Mouse (Mus musculus) heart, postnatal 0 days (tissue): ENCODE results near the gene Tmem156. TPM values are rescaled to one million over a fixed set of nuclear protein-coding genes. Genes with fewer than 3 reads are reported as not detected.
"Not testable (repeated sequence)": the region's sequence is repeated elsewhere in the genome, so short reads cannot be mapped to it uniquely, and the experiment has no call there.

Experiments
- ATAC-seq: fragments of 200-750 bp; cut with Nextera tagmentation; 2 replicates; pipeline ENCODE4 v1.8.0; 2017; ENCODE audit warnings: low read depth, moderate number of reproducible peaks, moderate library complexity; ENCODE audit not compliant: insufficient read depth
- DNase-seq: peaks from one replicate; pipeline ENCODE4 v3.0.0-alpha.2; 2016; ENCODE audit warnings: low spot score
- H3K27ac ChIP-seq: fragments of 300-500 bp; sonication (generic); 2 replicates; pipeline ENCODE4 v1.5.1; 2014; ENCODE audit warnings: low read depth, mild to moderate bottlenecking
- H3K27me3 ChIP-seq: fragments of 300-500 bp; sonication (generic); 2 replicates; pipeline ENCODE4 v1.6.1; 2014; ENCODE audit warnings: low read length, mixed read lengths; ENCODE audit not compliant: control insufficient read depth, insufficient read depth
- H3K36me3 ChIP-seq: fragments of 300-500 bp; sonication (generic); replicated peaks from 2 replicates; pipeline ENCODE4 v1.6.1; 2014; ENCODE audit warnings: low read length, mixed read lengths; ENCODE audit not compliant: control insufficient read depth, insufficient read depth
- H3K4me1 ChIP-seq: fragments of 300-500 bp; sonication (generic); 2 replicates; pipeline ENCODE4 v1.6.1; 2014; ENCODE audit warnings: antibody characterized with exemption; ENCODE audit not compliant: control insufficient read depth, insufficient read depth
- H3K4me2 ChIP-seq: fragments of 300-500 bp; sonication (generic); 2 replicates; pipeline ENCODE4 v1.6.1; 2014; ENCODE audit warnings: low read depth, mild to moderate bottlenecking, low read length, moderate library complexity
- H3K4me3 ChIP-seq: fragments of 300-500 bp; sonication (generic); 2 replicates; pipeline ENCODE4 v1.5.1; 2014; ENCODE audit warnings: low read depth, low read length
- H3K9ac ChIP-seq: fragments of 300-500 bp; sonication (generic); replicated peaks from 2 replicates; pipeline ENCODE4 v1.6.1; 2014; ENCODE audit warnings: low read depth, low read length, mixed read lengths
- H3K9me3 ChIP-seq: fragments of 300-500 bp; sonication (generic); replicated peaks from 2 replicates; pipeline ENCODE4 v1.6.1; 2016; ENCODE audit warnings: low read length; ENCODE audit not compliant: control insufficient read depth
- CTCF ChIP-seq: IDR thresholded peaks from 2 replicates; pipeline ENCODE4 v1.5.1; 2016; ENCODE audit warnings: antibody characterized with exemption, control low read depth, low read depth
- EP300 ChIP-seq: IDR thresholded peaks from 2 replicates; pipeline ENCODE4 v1.6.1; 2016; ENCODE audit warnings: antibody characterized with exemption, low read depth
- WGBS: fragments of 180-500 bp; shearing (Covaris S2); extraction: QIAGEN DNeasy Blood & Tissue Kit; methylation state at CpG from one replicate; pipeline ENCODE4 v1.1.7; 2014; 5-methylcytosine and 5-hydroxymethylcytosine counted together
- polyA plus RNA-seq: library from polyadenylated mRNA; unstranded; fragments of >200 nt; fragmentation: Nextera tagmentation; extraction: Ambion mirVana; gene quantifications from 2 replicates; pipeline ENCODE4 v1.2.1, GENCODE M21; 2015
- total RNA-seq: library from RNA; depleted of rRNA; stranded (reverse); fragments of >200 nt; gene quantifications from 2 replicates; pipeline ENCODE4 v1.2.3, GENCODE M21; 2014; ENCODE audit warnings: low replicate concordance

Tmem156 gene
- total and polyA plus RNA-seq, 2 experiments from 2014 or later, result 0.19 TPM; not detected in 1

- DNase-seq (no peak), ATAC-seq (no peak)
- no peak overlapping the region for H3K4me2 ChIP-seq
- peaks cover 11% of the 10 kb centered on the region; the same call in 1 of the 2 replicates for H3K4me1 ChIP-seq
- TF ChIP-seq CTCF (no peak), EP300 (no peak)
- peaks cover 8% of the 10 kb centered on the region; the same call in 1 of the 2 replicates for H3K36me3 ChIP-seq
- no peak overlapping the region for H3K4me3 ChIP-seq
- no peaks in the 10 kb centered on the region for H3K27me3 ChIP-seq
- 72% methylated on average over 1 of the region's 1 CpGs for WGBS
- no peak overlapping the region for H3K27ac ChIP-seq
- H3K9ac ChIP-seq, result no peak overlapping the region
- no peaks in the 10 kb centered on the region for H3K9me3 ChIP-seq
These were observed 27.6 kb upstream of the Tmem156 start for GRCm38 (mm10) chr5:65119495-65119894.

GRCm38 (mm10) chr5:65116789-65117188 is 24.9 kb upstream of the Tmem156 start:
- no peak overlapping the region for H3K9ac ChIP-seq
- H3K4me1 ChIP-seq, result peaks cover 13% of the 10 kb centered on the region
- H3K9me3 ChIP-seq, result no peaks in the 10 kb centered on the region
- H3K4me3 ChIP-seq, result no peak overlapping the region
- DNase-seq (no peak), ATAC-seq (no peak)
- 94% methylated on average over 2 of the region's 2 CpGs for WGBS
- no peaks in the 10 kb centered on the region for H3K27me3 ChIP-seq
- no peak overlapping the region for H3K27ac ChIP-seq
- TF ChIP-seq CTCF (no peak), EP300 (no peak)
- H3K4me2 ChIP-seq, result no peak overlapping the region
- H3K36me3 ChIP-seq, result peaks cover 8% of the 10 kb centered on the region; the same call in 1 of the 2 replicates

- no peak overlapping the region for H3K4me3 ChIP-seq
- TF ChIP-seq CTCF, result no peak
- TF ChIP-seq EP300, result no peak
- no peaks in the 10 kb centered on the region for H3K9me3 ChIP-seq
- no peaks in the 10 kb centered on the region for H3K27me3 ChIP-seq
- H3K27ac ChIP-seq, result peak overlapping the region; percentile 51; the same call in 1 of the 2 replicates
- no peak for DNase-seq
- ATAC-seq, result no peak
- 49% methylated on average over 6 of the region's 6 CpGs for WGBS
- H3K4me1 ChIP-seq, result peaks cover 9% of the 10 kb centered on the region
- peaks cover 8% of the 10 kb centered on the region; the same call in 1 of the 2 replicates for H3K36me3 ChIP-seq
- H3K4me2 ChIP-seq, result no peak overlapping the region
- no peak overlapping the region; the same call in 1 of the 2 replicates for H3K9ac ChIP-seq
These were observed 21.4 kb upstream of the Tmem156 start for GRCm38 (mm10) chr5:65113323-65113722.

GRCm38 (mm10) chr5:65112225-65112624 is 20.3 kb upstream of the Tmem156 start:
- not testable (repeated sequence) for H3K27me3 ChIP-seq, H3K36me3 ChIP-seq, H3K9me3 ChIP-seq, DNase-seq, H3K4me2 ChIP-seq, H3K4me3 ChIP-seq, H3K9ac ChIP-seq, H3K4me1 ChIP-seq, ATAC-seq
- 0 out of 2 replicates have a peak overlapping the region, but pooled peaks have one; percentile 1 for H3K27ac ChIP-seq
- WGBS, result 24% methylated on average over 3 of the region's 3 CpGs

GRCm38 (mm10) chr5:65107773-65108432 is 16.0 kb upstream of the Tmem156 start:
- no peaks in the 10 kb centered on the region for H3K36me3 ChIP-seq
- no peaks in the 10 kb centered on the region for H3K27me3 ChIP-seq
- DNase-seq (no peak), ATAC-seq (peak; percentile 37)
- H3K4me1 ChIP-seq, result peaks cover under 1% of the 10 kb centered on the region
- WGBS, result 1% methylated on average over 32 of the region's 42 CpGs
- peak overlapping the region; percentile 98 for H3K4me3 ChIP-seq
- H3K4me2 ChIP-seq, result peak overlapping the region; percentile 97
- no peaks in the 10 kb centered on the region for H3K9me3 ChIP-seq
- H3K27ac ChIP-seq, result peak overlapping the region; percentile 90
- H3K9ac ChIP-seq, result peak overlapping the region; percentile 96
- TF ChIP-seq EP300, result no peak
- TF ChIP-seq CTCF, result no peak
